Mouse (Mus musculus): Measurements from ENCODE around the gene Tspan32. TPM values are rescaled to one million over a fixed set of nuclear protein-coding genes. Genes with fewer than 3 reads are reported as not detected.

The Tspan32 gene
- polyA plus RNA-seq, 1 experiment from 2014 or later = 2.9 TPM

GRCm38 (mm10) chr7:143055001-143055400 is 50.2 kb downstream of the Tspan32 start:
- no peaks in the 10 kb centered on the region for H3K9me3 ChIP-seq (replicated peaks; ENCODE audit: control insufficient read depth, low read length)
- H3K4me2 ChIP-seq (ENCODE audit: low read depth, low read length) = peak overlapping the region; percentile 94
- H3K27ac ChIP-seq (ENCODE audit: low read length) = peak overlapping the region; percentile 96
- peak overlapping the region; percentile 88 for H3K4me3 ChIP-seq (ENCODE audit: low read length)
- H3K27me3 ChIP-seq (ENCODE audit: control insufficient read depth, insufficient read depth, low read length) = no peaks in the 10 kb centered on the region
- no peak for ATAC-seq (replicated peaks; ENCODE audit: extremely low read depth, insufficient read depth, low FRiP score)
- H3K9ac ChIP-seq (ENCODE audit: low read length) = peak overlapping the region; percentile 97
- H3K4me1 ChIP-seq (ENCODE audit: control insufficient read depth, insufficient read depth, low read length) = peaks cover 78% of the 10 kb centered on the region
- WGBS = 61% methylated on average over 3 of the region's 3 CpGs
- no peaks in the 10 kb centered on the region for H3K36me3 ChIP-seq (ENCODE audit: control insufficient read depth, insufficient read depth)

GRCm38 (mm10) chr7:143055499-143056186 is 50.8 kb downstream of the Tspan32 start:
- Histone ChIP-seq H3K4me3 (ENCODE audit: low read length) (peak overlapping the region; percentile 88), H3K9me3 (replicated peaks; ENCODE audit: control insufficient read depth, low read length) (no peaks in the 10 kb centered on the region), H3K36me3 (ENCODE audit: control insufficient read depth, insufficient read depth) (peaks cover under 1% of the 10 kb centered on the region; the same call in 1 of the 2 replicates), H3K9ac (ENCODE audit: low read length) (peak overlapping the region; percentile 97), H3K27me3 (ENCODE audit: control insufficient read depth, insufficient read depth, low read length) (no peaks in the 10 kb centered on the region), H3K4me1 (ENCODE audit: control insufficient read depth, insufficient read depth, low read length) (peaks cover 79% of the 10 kb centered on the region), H3K4me2 (ENCODE audit: low read depth, low read length) (peak overlapping the region; percentile 94), H3K27ac (ENCODE audit: low read length) (peak overlapping the region; percentile 58)
- no peak for ATAC-seq (replicated peaks; ENCODE audit: extremely low read depth, insufficient read depth, low FRiP score)
- 46% methylated on average over 11 of the region's 11 CpGs for WGBS

GRCm38 (mm10) chr7:143057023-143057422 is 52.2 kb downstream of the Tspan32 start:
- peak overlapping the region; percentile 94 for H3K4me2 ChIP-seq (ENCODE audit: low read depth, low read length)
- H3K4me1 ChIP-seq (ENCODE audit: control insufficient read depth, insufficient read depth, low read length) = peaks cover 72% of the 10 kb centered on the region
- no peaks in the 10 kb centered on the region for H3K9me3 ChIP-seq (replicated peaks; ENCODE audit: control insufficient read depth, low read length)
- 55% methylated on average over 5 of the region's 5 CpGs for WGBS
- H3K36me3 ChIP-seq (ENCODE audit: control insufficient read depth, insufficient read depth) = peaks cover 13% of the 10 kb centered on the region
- peak overlapping the region; percentile 13 for H3K4me3 ChIP-seq (ENCODE audit: low read length)
- H3K27ac ChIP-seq (ENCODE audit: low read length) = peak overlapping the region; percentile 99
- no peak for ATAC-seq (replicated peaks; ENCODE audit: extremely low read depth, insufficient read depth, low FRiP score)
- peak overlapping the region; percentile 69 for H3K9ac ChIP-seq (ENCODE audit: low read length)
- no peaks in the 10 kb centered on the region for H3K27me3 ChIP-seq (ENCODE audit: control insufficient read depth, insufficient read depth, low read length)

GRCm38 (mm10) chr7:143057667-143058220 is 52.9 kb downstream of the Tspan32 start:
- peaks cover 20% of the 10 kb centered on the region for H3K36me3 ChIP-seq (ENCODE audit: control insufficient read depth, insufficient read depth)
- 18% methylated on average over 9 of the region's 9 CpGs for WGBS
- H3K9ac ChIP-seq (ENCODE audit: low read length) = peak overlapping the region; percentile 69
- H3K4me3 ChIP-seq (ENCODE audit: low read length) = peak overlapping the region; percentile 13
- H3K27ac ChIP-seq (ENCODE audit: low read length) = peak overlapping the region; percentile 99
- peaks cover 74% of the 10 kb centered on the region for H3K4me1 ChIP-seq (ENCODE audit: control insufficient read depth, insufficient read depth, low read length)
- H3K27me3 ChIP-seq (ENCODE audit: control insufficient read depth, insufficient read depth, low read length) = no peaks in the 10 kb centered on the region
- ATAC-seq (replicated peaks; ENCODE audit: extremely low read depth, insufficient read depth, low FRiP score) = no peak
- H3K4me2 ChIP-seq (ENCODE audit: low read depth, low read length) = peak overlapping the region; percentile 94
- no peaks in the 10 kb centered on the region for H3K9me3 ChIP-seq (replicated peaks; ENCODE audit: control insufficient read depth, low read length)

GRCm38 (mm10) chr7:143058221-143058697 is 53.4 kb downstream of the Tspan32 start:
- ATAC-seq (replicated peaks; ENCODE audit: extremely low read depth, insufficient read depth, low FRiP score) = peak; percentile 69
- Histone ChIP-seq H3K9ac (ENCODE audit: low read length) (peak overlapping the region; percentile 69), H3K9me3 (replicated peaks; ENCODE audit: control insufficient read depth, low read length) (no peaks in the 10 kb centered on the region), H3K4me3 (ENCODE audit: low read length) (peak overlapping the region; percentile 13), H3K27me3 (ENCODE audit: control insufficient read depth, insufficient read depth, low read length) (no peaks in the 10 kb centered on the region), H3K36me3 (ENCODE audit: control insufficient read depth, insufficient read depth) (peaks cover 25% of the 10 kb centered on the region), H3K4me2 (ENCODE audit: low read depth, low read length) (peak overlapping the region; percentile 94), H3K4me1 (ENCODE audit: control insufficient read depth, insufficient read depth, low read length) (peaks cover 74% of the 10 kb centered on the region), H3K27ac (ENCODE audit: low read length) (peak overlapping the region; percentile 99)
- WGBS = 20% methylated on average over 5 of the region's 5 CpGs

GRCm38 (mm10) chr7:143059202-143059870 is 54.5 kb downstream of the Tspan32 start:
- H3K27ac ChIP-seq (ENCODE audit: low read length) = peak overlapping the region; percentile 99
- H3K27me3 ChIP-seq (ENCODE audit: control insufficient read depth, insufficient read depth, low read length) = no peaks in the 10 kb centered on the region
- H3K9me3 ChIP-seq (replicated peaks; ENCODE audit: control insufficient read depth, low read length) = no peaks in the 10 kb centered on the region
- H3K4me3 ChIP-seq (ENCODE audit: low read length) = no peak overlapping the region
- peaks cover 73% of the 10 kb centered on the region for H3K4me1 ChIP-seq (ENCODE audit: control insufficient read depth, insufficient read depth, low read length)
- ATAC-seq (replicated peaks; ENCODE audit: extremely low read depth, insufficient read depth, low FRiP score) = no peak
- peak overlapping the region; percentile 94 for H3K4me2 ChIP-seq (ENCODE audit: low read depth, low read length)
- 35% methylated on average over 5 of the region's 5 CpGs for WGBS
- peak overlapping the region; percentile 69 for H3K9ac ChIP-seq (ENCODE audit: low read length)
- H3K36me3 ChIP-seq (ENCODE audit: control insufficient read depth, insufficient read depth) = peaks cover 35% of the 10 kb centered on the region

GRCm38 (mm10) chr7:143062704-143063103 is 57.9 kb downstream of the Tspan32 start:
- H3K9ac ChIP-seq (ENCODE audit: low read length) = no peak overlapping the region
- H3K9me3 ChIP-seq (replicated peaks; ENCODE audit: control insufficient read depth, low read length) = no peaks in the 10 kb centered on the region
- WGBS = 62% methylated on average over 2 of the region's 2 CpGs
- no peak for ATAC-seq (replicated peaks; ENCODE audit: extremely low read depth, insufficient read depth, low FRiP score)
- H3K27me3 ChIP-seq (ENCODE audit: control insufficient read depth, insufficient read depth, low read length) = no peaks in the 10 kb centered on the region
- no peak overlapping the region for H3K4me3 ChIP-seq (ENCODE audit: low read length)
- no peak overlapping the region for H3K27ac ChIP-seq (ENCODE audit: low read length)
- H3K4me1 ChIP-seq (ENCODE audit: control insufficient read depth, insufficient read depth, low read length) = peaks cover 39% of the 10 kb centered on the region
- H3K36me3 ChIP-seq (ENCODE audit: control insufficient read depth, insufficient read depth) = peaks cover 64% of the 10 kb centered on the region
- no peak overlapping the region for H3K4me2 ChIP-seq (ENCODE audit: low read depth, low read length)

- WGBS = 71% methylated on average over 6 of the region's 6 CpGs
- no peak overlapping the region for H3K4me2 ChIP-seq (ENCODE audit: low read depth, low read length)
- peaks cover 71% of the 10 kb centered on the region for H3K36me3 ChIP-seq (ENCODE audit: control insufficient read depth, insufficient read depth)
- peaks cover 32% of the 10 kb centered on the region for H3K4me1 ChIP-seq (ENCODE audit: control insufficient read depth, insufficient read depth, low read length)
- no peak for ATAC-seq (replicated peaks; ENCODE audit: extremely low read depth, insufficient read depth, low FRiP score)
- H3K9me3 ChIP-seq (replicated peaks; ENCODE audit: control insufficient read depth, low read length) = no peaks in the 10 kb centered on the region
- no peak overlapping the region for H3K27ac ChIP-seq (ENCODE audit: low read length)
- H3K9ac ChIP-seq (ENCODE audit: low read length) = no peak overlapping the region
- no peaks in the 10 kb centered on the region for H3K27me3 ChIP-seq (ENCODE audit: control insufficient read depth, insufficient read depth, low read length)
- H3K4me3 ChIP-seq (ENCODE audit: low read length) = no peak overlapping the region
These were observed 59.4 kb downstream of the Tspan32 start for GRCm38 (mm10) chr7:143064226-143064625.

GRCm38 (mm10) chr7:143065692-143066091 is 60.8 kb downstream of the Tspan32 start:
- Histone ChIP-seq H3K9me3 (replicated peaks; ENCODE audit: control insufficient read depth, low read length) (no peaks in the 10 kb centered on the region), H3K9ac (ENCODE audit: low read length) (no peak overlapping the region), H3K4me2 (ENCODE audit: low read depth, low read length) (no peak overlapping the region), H3K36me3 (ENCODE audit: control insufficient read depth, insufficient read depth) (peaks cover 70% of the 10 kb centered on the region), H3K4me3 (ENCODE audit: low read length) (no peak overlapping the region), H3K4me1 (ENCODE audit: control insufficient read depth, insufficient read depth, low read length) (peaks cover 26% of the 10 kb centered on the region), H3K27ac (ENCODE audit: low read length) (no peak overlapping the region), H3K27me3 (ENCODE audit: control insufficient read depth, insufficient read depth, low read length) (no peaks in the 10 kb centered on the region)
- ATAC-seq (replicated peaks; ENCODE audit: extremely low read depth, insufficient read depth, low FRiP score) = no peak
- 84% methylated on average over 2 of the region's 2 CpGs for WGBS
